Mouse (Mus musculus): ENCODE results near the gene Tmem107. TPM values are rescaled to one million over a fixed set of nuclear protein-coding genes. Genes with fewer than 3 reads are reported as not detected.

Tmem107 gene
- polyA plus RNA-seq, 1 experiment from 2014 or later, result 60.8 TPM

DNA sequence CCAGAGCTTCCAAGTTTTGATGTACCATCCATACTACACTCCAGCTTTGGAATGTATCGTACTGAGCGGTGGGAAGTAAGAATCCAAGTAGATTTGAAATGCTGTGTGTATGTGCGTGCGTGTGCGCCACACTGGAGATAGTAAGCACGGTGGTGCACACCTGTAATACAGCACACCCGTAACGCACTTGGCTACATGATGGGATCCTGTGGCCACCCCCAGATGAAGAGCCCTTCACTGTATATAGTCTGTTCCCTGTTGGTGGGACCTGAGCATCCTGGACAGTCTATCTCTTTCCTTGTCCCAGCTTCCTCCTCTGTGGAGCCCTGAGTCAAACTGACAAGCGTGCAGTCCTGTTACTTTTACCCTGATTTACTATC, 24.2 kb upstream of the Tmem107 start:
- WGBS, result 9% methylated on average over 9 of the region's 9 CpGs
- H3K27ac ChIP-seq, result peak overlapping the region; percentile 95
- peak overlapping the region; percentile 67 for H3K9ac ChIP-seq
- H3K36me3 ChIP-seq, result peaks cover 37% of the 10 kb centered on the region
- H3K27me3 ChIP-seq, result no peaks in the 10 kb centered on the region
- peak overlapping the region; percentile 70 for H3K4me2 ChIP-seq
- ATAC-seq (replicated peaks; ENCODE audit: low FRiP score), result no peak
- peak overlapping the region; percentile 74 for H3K4me3 ChIP-seq (replicated peaks)
- H3K4me1 ChIP-seq, result peaks cover 31% of the 10 kb centered on the region
- H3K9me3 ChIP-seq (replicated peaks), result no peaks in the 10 kb centered on the region

DNA sequence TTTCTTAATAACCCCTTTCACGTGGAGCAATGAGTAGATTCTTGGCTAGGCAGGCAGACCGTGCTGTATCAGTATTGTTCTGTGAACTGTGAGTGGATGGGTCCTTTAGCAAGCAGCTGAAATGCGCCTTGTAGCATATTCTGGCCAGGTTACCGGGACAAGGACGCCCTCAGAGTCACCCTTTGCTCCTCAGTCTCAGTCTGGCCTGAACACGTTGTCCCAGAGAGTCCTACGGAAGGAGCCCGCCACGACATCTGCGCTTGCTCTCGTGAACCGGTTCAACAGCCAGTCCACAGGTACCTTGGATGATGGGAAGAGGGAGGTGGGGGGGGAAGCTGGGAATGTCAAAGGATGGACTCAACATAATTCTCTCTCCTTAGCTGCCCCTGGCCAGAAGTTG, 23.0 kb upstream of the Tmem107 start:
- H3K4me2 ChIP-seq, result peak overlapping the region; percentile 70
- H3K27ac ChIP-seq, result no peak overlapping the region
- H3K27me3 ChIP-seq, result no peaks in the 10 kb centered on the region
- WGBS, result 87% methylated on average over 12 of the region's 12 CpGs
- H3K9me3 ChIP-seq (replicated peaks), result no peaks in the 10 kb centered on the region
- peaks cover 46% of the 10 kb centered on the region for H3K36me3 ChIP-seq
- no peak overlapping the region for H3K9ac ChIP-seq
- peak overlapping the region; percentile 74 for H3K4me3 ChIP-seq (replicated peaks)
- no peak for ATAC-seq (replicated peaks; ENCODE audit: low FRiP score)
- peaks cover 31% of the 10 kb centered on the region for H3K4me1 ChIP-seq

GRCm38 (mm10) chr11:69048151-69048550, 22.5 kb upstream of the Tmem107 start:
- no peaks in the 10 kb centered on the region for H3K9me3 ChIP-seq (replicated peaks)
- no peak overlapping the region for H3K9ac ChIP-seq
- no peak overlapping the region for H3K4me2 ChIP-seq
- H3K4me3 ChIP-seq (replicated peaks), result peak overlapping the region; percentile 74; the same call in 1 of the 2 replicates
- no peaks in the 10 kb centered on the region for H3K27me3 ChIP-seq
- ATAC-seq (replicated peaks; ENCODE audit: low FRiP score), result no peak
- WGBS, result 93% methylated on average over 14 of the region's 14 CpGs
- no peak overlapping the region for H3K27ac ChIP-seq
- H3K36me3 ChIP-seq, result peaks cover 50% of the 10 kb centered on the region
- H3K4me1 ChIP-seq, result peaks cover 31% of the 10 kb centered on the region

DNA sequence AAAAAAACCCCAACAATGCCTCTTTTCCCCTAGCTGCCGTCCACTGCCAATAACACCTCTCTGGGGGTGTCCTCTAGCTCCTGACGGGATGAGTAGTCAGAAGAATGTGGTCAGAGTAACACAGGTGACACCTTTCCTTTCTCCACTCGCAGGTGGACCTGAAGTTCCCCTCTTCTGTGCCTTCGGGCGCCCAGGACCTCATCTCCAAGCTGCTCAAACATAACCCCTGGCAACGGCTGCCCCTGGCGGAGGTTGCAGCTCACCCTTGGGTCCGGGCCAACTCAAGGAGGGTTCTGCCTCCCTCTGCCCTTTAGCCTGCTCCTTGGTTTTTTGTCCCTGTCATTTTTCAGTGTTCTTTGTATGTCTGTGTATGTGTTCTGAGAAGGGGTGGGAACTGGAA, 19.9 kb upstream of the Tmem107 start:
- no peak overlapping the region for H3K27ac ChIP-seq
- ATAC-seq (replicated peaks; ENCODE audit: low FRiP score), result no peak
- no peak overlapping the region for H3K4me2 ChIP-seq

GRCm38 (mm10) chr11:69051771-69052170, 18.8 kb upstream of the Tmem107 start:
- Histone ChIP-seq H3K4me3 (replicated peaks) (no peak overlapping the region), H3K4me1 (peaks cover 24% of the 10 kb centered on the region), H3K27ac (no peak overlapping the region), H3K4me2 (no peak overlapping the region), H3K9ac (no peak overlapping the region), H3K9me3 (replicated peaks) (no peaks in the 10 kb centered on the region), H3K27me3 (no peaks in the 10 kb centered on the region), H3K36me3 (peaks cover 63% of the 10 kb centered on the region)
- 90% methylated on average over 4 of the region's 4 CpGs for WGBS
- no peak for ATAC-seq (replicated peaks; ENCODE audit: low FRiP score)

More for the DNA sequence above, 19.9 kb upstream of the Tmem107 start:
- Histone ChIP-seq H3K36me3 (peaks cover 63% of the 10 kb centered on the region), H3K9ac (no peak overlapping the region), H3K9me3 (replicated peaks) (no peaks in the 10 kb centered on the region), H3K4me1 (peaks cover 29% of the 10 kb centered on the region), H3K27me3 (no peaks in the 10 kb centered on the region), H3K4me3 (replicated peaks) (no peak overlapping the region)
- 92% methylated on average over 8 of the region's 8 CpGs for WGBS

- H3K27me3 ChIP-seq, result no peaks in the 10 kb centered on the region
- no peak overlapping the region for H3K4me3 ChIP-seq (replicated peaks)
- no peak overlapping the region for H3K4me2 ChIP-seq
- peaks cover 60% of the 10 kb centered on the region for H3K36me3 ChIP-seq
- H3K9me3 ChIP-seq (replicated peaks), result no peaks in the 10 kb centered on the region
- no peak for ATAC-seq (replicated peaks; ENCODE audit: low FRiP score)
- 64% methylated on average over 2 of the region's 2 CpGs for WGBS
- H3K9ac ChIP-seq, result no peak overlapping the region
- peaks cover 14% of the 10 kb centered on the region for H3K4me1 ChIP-seq
- no peak overlapping the region for H3K27ac ChIP-seq
Measured at GRCm38 (mm10) chr11:69052824-69053421, 17.7 kb upstream of the Tmem107 start.

DNA sequence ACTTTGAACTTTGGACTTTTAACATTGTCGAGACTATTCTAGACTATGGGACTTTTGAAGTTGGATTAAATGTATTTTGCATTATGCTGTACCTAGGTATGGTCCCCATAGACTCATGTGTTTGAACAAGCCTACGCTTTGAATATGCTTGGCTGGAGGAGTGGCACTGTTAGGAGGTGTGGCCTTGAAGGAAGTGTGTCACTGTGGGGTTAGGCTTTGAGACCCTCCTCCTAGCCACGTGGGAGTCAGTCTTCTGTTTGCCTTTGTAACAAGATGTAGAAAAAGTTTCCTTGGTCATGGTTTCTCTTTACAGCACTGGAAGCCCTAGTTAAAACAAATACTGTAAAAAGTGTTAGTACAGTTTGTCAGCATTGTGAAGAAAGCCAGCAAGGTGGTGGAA, 16.8 kb upstream of the Tmem107 start:
- H3K4me3 ChIP-seq (replicated peaks), result no peak overlapping the region
- H3K4me1 ChIP-seq, result peaks cover 17% of the 10 kb centered on the region
- no peak overlapping the region for H3K27ac ChIP-seq
- ATAC-seq (replicated peaks; ENCODE audit: low FRiP score), result no peak
- H3K27me3 ChIP-seq, result no peaks in the 10 kb centered on the region
- WGBS, result 70% methylated on average over 3 of the region's 3 CpGs
- H3K36me3 ChIP-seq, result peaks cover 51% of the 10 kb centered on the region
- no peaks in the 10 kb centered on the region for H3K9me3 ChIP-seq (replicated peaks)
- no peak overlapping the region for H3K9ac ChIP-seq
- H3K4me2 ChIP-seq, result no peak overlapping the region

GRCm38 (mm10) chr11:69058265-69058664, 12.3 kb upstream of the Tmem107 start:
- H3K4me2 ChIP-seq, result peak overlapping the region; percentile 91
- peak overlapping the region; percentile 67 for H3K9ac ChIP-seq
- no peaks in the 10 kb centered on the region for H3K9me3 ChIP-seq (replicated peaks)
- H3K27ac ChIP-seq, result peak overlapping the region; percentile 91; the same call in 1 of the 2 replicates
- WGBS, result 80% methylated on average over 2 of the region's 2 CpGs
- H3K27me3 ChIP-seq, result no peaks in the 10 kb centered on the region
- peaks cover 32% of the 10 kb centered on the region for H3K4me1 ChIP-seq
- no peak for ATAC-seq (replicated peaks; ENCODE audit: low FRiP score)
- H3K36me3 ChIP-seq, result peaks cover 12% of the 10 kb centered on the region
- H3K4me3 ChIP-seq (replicated peaks), result peak overlapping the region; percentile 95

DNA sequence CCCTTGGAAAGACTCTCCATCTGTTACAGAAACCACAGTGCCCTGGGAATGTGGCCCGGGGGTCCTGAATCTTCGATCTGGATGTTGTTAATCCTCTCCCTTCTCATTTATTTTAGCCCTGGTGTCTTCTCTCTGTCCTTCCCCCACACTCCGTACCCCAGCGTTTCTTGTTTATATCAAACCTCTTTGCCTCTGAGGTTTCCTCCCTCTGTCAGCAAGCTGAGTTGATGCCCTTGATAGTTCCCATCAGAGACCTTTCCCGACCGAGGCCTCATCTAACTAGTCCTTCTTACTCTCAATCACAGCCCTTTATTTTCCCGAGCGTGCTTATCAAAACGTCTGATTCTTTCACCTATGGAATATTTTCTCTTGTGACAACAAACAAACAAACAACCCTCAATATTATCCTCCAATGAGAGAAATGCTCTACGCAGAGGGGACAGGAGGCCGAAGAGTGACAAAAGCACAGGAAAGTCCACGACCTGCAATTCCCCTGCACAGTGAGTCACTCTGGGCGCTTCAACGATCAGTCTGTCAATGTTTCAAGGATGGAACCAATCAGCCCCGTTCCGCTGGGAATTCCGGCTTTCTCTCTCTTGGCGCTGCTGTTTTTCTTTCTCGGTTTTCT, 11.8 kb upstream of the Tmem107 start:
- peak overlapping the region; percentile 67 for H3K9ac ChIP-seq
- no peaks in the 10 kb centered on the region for H3K27me3 ChIP-seq
- H3K36me3 ChIP-seq, result peaks cover 6% of the 10 kb centered on the region
- no peaks in the 10 kb centered on the region for H3K9me3 ChIP-seq (replicated peaks)
- peaks cover 32% of the 10 kb centered on the region for H3K4me1 ChIP-seq
- H3K4me2 ChIP-seq, result peak overlapping the region; percentile 91
- H3K27ac ChIP-seq, result peak overlapping the region; percentile 91
- ATAC-seq (replicated peaks; ENCODE audit: low FRiP score), result peak; percentile 1; the same call in 1 of the 2 replicates
- peak overlapping the region; percentile 95 for H3K4me3 ChIP-seq (replicated peaks)
- WGBS, result under 1% methylated on average over 19 of the region's 19 CpGs

DNA sequence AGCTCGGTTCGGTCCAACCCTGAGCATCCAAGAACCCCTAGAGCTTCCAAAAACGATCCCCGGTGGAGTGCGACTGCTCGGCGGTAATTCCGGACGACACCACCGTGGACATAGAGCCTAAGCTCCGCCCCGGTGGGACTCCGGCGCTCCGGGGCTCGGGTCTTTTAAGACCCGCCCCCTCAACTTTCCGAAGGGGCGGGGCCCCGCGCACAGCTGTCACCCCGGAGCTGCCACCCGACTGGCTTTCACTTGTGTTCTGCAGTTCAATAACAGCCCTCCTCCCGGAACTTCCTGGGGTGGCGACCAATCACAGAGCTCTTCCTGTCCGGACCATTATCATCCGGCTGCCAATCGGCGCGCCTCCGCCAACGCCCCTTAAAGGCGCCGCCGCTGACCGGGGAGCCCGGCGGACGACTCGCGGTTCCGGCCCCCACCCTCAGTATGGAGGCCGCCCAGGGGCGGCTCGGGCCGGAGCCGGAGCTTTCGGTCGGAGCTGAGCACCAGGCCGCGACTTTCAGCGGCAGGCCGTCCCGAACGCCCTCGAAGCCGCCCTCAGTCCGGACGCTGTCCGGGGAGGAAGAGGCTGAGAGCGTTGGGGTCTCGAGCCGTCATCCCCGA, 11.1 kb upstream of the Tmem107 start, which contains the start of gene Borcs6:
Gene Borcs6, plus strand, starts transcription at position 361 of the 618 bp plus-strand sequence.
- peak; percentile 92 for ATAC-seq (replicated peaks; ENCODE audit: low FRiP score)
- peak within 1 kb of the TSS; percentile 91 for H3K4me2 ChIP-seq
- peak within 1 kb of the TSS; percentile 90 for H3K9ac ChIP-seq
- H3K9me3 ChIP-seq (replicated peaks), result no peaks in the 10 kb centered on the region
- under 1% methylated on average over 64 of the region's 64 CpGs for WGBS
- H3K27ac ChIP-seq, result peak within 1 kb of the TSS; percentile 91
- no peaks in the 10 kb centered on the region for H3K36me3 ChIP-seq
- peak within 1 kb of the TSS; percentile 95 for H3K4me3 ChIP-seq (replicated peaks)
- no peaks in the 10 kb centered on the region for H3K27me3 ChIP-seq
- peaks cover 38% of the 10 kb centered on the region for H3K4me1 ChIP-seq

DNA sequence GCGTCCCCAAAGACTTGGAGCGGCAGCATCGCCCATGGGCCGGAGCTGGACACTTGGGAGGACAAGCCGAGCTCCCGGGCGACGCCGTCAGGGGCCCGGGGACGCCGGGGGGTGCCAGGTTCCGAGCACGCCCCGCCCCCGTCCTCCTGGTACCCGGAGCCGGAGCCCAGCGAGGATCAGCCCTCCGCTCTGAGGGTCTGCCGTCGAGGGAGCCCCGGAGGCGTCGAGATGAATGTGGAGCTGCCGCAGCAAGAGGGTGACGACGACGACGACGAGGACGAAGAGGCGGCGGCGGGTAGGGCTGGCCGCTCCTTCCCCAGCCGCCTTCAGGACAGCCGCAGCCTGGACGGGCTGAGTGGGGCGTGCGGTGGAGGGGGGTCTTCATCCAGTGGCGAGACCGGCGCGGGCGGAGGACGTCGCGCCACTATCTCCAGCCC, 10.6 kb upstream of the Tmem107 start:
- Histone ChIP-seq H3K27me3 (no peaks in the 10 kb centered on the region), H3K9me3 (replicated peaks) (no peaks in the 10 kb centered on the region), H3K27ac (peak overlapping the region; percentile 91), H3K9ac (peak overlapping the region; percentile 90), H3K4me2 (peak overlapping the region; percentile 91), H3K36me3 (no peaks in the 10 kb centered on the region), H3K4me1 (peaks cover 42% of the 10 kb centered on the region), H3K4me3 (replicated peaks) (peak overlapping the region; percentile 95)
- peak; percentile 10 for ATAC-seq (replicated peaks; ENCODE audit: low FRiP score)
- under 1% methylated on average over 49 of the region's 49 CpGs for WGBS
